In genomic region chr11:31574941-31575340, GRCm38 (mm10) we compare ENCODE assay signal across 16 mouse cellular contexts.
"Had no signal": no experiment of that assay in that cellular context is flagged by ENCODE, and none has a peak within 500 bp of the region (broad histone marks: within the 10 kb centered on the region; RNA-seq: fewer than 3 reads in every experiment).

No protein-coding gene starts in this region.

- H3K36me3 ChIP-seq: limb, embryonic 12.5 days; limb, embryonic 15.5 days had no signal

- H3K4me2 ChIP-seq: limb, embryonic 12.5 days; limb, embryonic 15.5 days; liver, embryonic 11.5 days; midbrain, embryonic 11.5 days had no signal

- H3K27me3 ChIP-seq: limb, embryonic 12.5 days; limb, embryonic 15.5 days had no signal

- DNase-seq: kidney, adult 18-20 months; kidney, adult 9 months; kidney, postnatal 14 days; kidney, postnatal 4 days; left cerebral cortex, postnatal 4 days; liver, postnatal 0 days; midbrain, embryonic 14.5 days; thymus, adult 18-20 months; thymus, postnatal 36 days had no signal

- H3K4me1 ChIP-seq: limb, embryonic 12.5 days; limb, embryonic 15.5 days had no signal

- ATAC-seq: inflammation-experienced regulatory T-cells, adult 6 months; intestine, embryonic 16.5 days; liver, postnatal 0 days had no signal

- H3K4me3 ChIP-seq: limb, embryonic 12.5 days; limb, embryonic 15.5 days had no signal

- H3K27ac ChIP-seq: limb, embryonic 12.5 days; limb, embryonic 15.5 days; liver, embryonic 14.5 days had no signal

- H3K9ac ChIP-seq: limb, embryonic 12.5 days; limb, embryonic 15.5 days; liver, embryonic 14.5 days; liver, postnatal 0 days had no signal

- H3K9me3 ChIP-seq: limb, embryonic 12.5 days; limb, embryonic 15.5 days had no signal
